Mouse (Mus musculus) limb, embryonic 14.5 days (tissue): ENCODE measurements at regions not wholly inside any gene's neighbourhood (a gene's known extent, or its start where the extent isn't known, plus 50 kb on each side); places are given as distances from the start of the nearest gene placed in this dataset.
A peak's percentile ranks its signal among the peaks of the same experiment; 100 is the strongest.

Experiments used
- ATAC-seq: fragments of 200-750 bp; cut with Nextera tagmentation; 2 replicates; pipeline ENCODE4 v1.8.0; 2017; ENCODE audit warnings: low read depth, moderate number of reproducible peaks, moderate TSS enrichment; ENCODE audit not compliant: low FRiP score
- DNase-seq: peaks from one replicate; pipeline ENCODE4 v3.0.0-alpha.2; 2015; ENCODE audit warnings: low spot score
- H3K27ac ChIP-seq: fragments of 300-500 bp; sonication (generic); replicated peaks from 2 replicates; pipeline ENCODE4 v1.5.1; 2014; ENCODE audit warnings: low read depth, mild to moderate bottlenecking, low read length, moderate library complexity, mixed read lengths
- H3K27me3 ChIP-seq: fragments of 300-500 bp; sonication (generic); 2 replicates; pipeline ENCODE4 v1.6.1; 2014; ENCODE audit warnings: low read length, mixed read lengths; ENCODE audit not compliant: control insufficient read depth, insufficient read depth
- H3K36me3 ChIP-seq: fragments of 300-500 bp; sonication (generic); 2 replicates; pipeline ENCODE4 v1.6.1; 2014; ENCODE audit warnings: mild to moderate bottlenecking, low read length, moderate library complexity, mixed read lengths; ENCODE audit not compliant: control insufficient read depth, insufficient read depth
- H3K4me1 ChIP-seq: fragments of 300-500 bp; sonication (generic); 2 replicates; pipeline ENCODE4 v1.6.1; 2014; ENCODE audit warnings: antibody characterized with exemption, low read length, mixed read lengths; ENCODE audit not compliant: control insufficient read depth, insufficient read depth
- H3K4me2 ChIP-seq: fragments of 300-500 bp; sonication (generic); replicated peaks from 2 replicates; pipeline ENCODE4 v1.6.1; 2014; ENCODE audit warnings: low read depth, mild to moderate bottlenecking, low read length, moderate library complexity; ENCODE audit not compliant: severe bottlenecking
- H3K4me3 ChIP-seq: fragments of 300-500 bp; sonication (generic); replicated peaks from 2 replicates; pipeline ENCODE4 v1.5.1; 2014; ENCODE audit warnings: low read length
- H3K9ac ChIP-seq: fragments of 300-500 bp; sonication (generic); 2 replicates; pipeline ENCODE4 v1.6.1; 2014; ENCODE audit warnings: mild to moderate bottlenecking, low read depth, low read length, moderate library complexity; ENCODE audit not compliant: severe bottlenecking
- H3K9me3 ChIP-seq: fragments of 300-500 bp; sonication (generic); 2 replicates; pipeline ENCODE4 v1.6.1; 2016; ENCODE audit warnings: low read length; ENCODE audit not compliant: control insufficient read depth
- POLR2A ChIP-seq: fragments of 200-500 bp; IDR thresholded peaks from 2 replicates; pipeline ENCODE4 v1.8.0; 2012; ENCODE audit warnings: inconsistent platforms, mild to moderate bottlenecking, moderate library complexity, borderline replicate concordance; ENCODE audit not compliant: insufficient read depth, insufficient read length; ENCODE audit errors: extremely low read depth
- WGBS: fragments of 180-500 bp; shearing (Covaris S2); extraction: QIAGEN DNeasy Blood & Tissue Kit; methylation state at CpG from one replicate; pipeline ENCODE4 v1.1.7; 2014; 5-methylcytosine and 5-hydroxymethylcytosine counted together

DNA sequence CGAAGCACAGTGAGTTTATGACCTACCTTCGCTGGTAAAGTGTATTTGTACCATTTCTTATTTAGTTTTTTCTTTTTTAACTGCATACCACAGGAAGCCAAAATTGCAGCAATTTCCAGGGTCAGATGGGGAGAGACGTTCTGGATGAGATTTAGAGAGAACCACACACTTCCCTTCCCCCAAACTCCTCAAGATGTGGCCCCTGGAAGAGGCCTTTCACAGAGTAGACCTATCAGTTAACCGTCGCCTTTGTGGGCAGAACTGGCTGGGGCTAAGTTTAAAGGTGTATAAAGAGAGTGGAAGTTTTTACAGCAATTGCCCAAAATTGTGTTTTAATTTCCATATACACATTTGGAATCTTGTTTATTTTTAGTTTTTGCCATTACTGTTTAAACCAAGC, 295.7 kb upstream of the Mef2c start:
- TF ChIP-seq POLR2A, result no peak
- no peak for DNase-seq
- ATAC-seq, result no peak
- H3K27me3 ChIP-seq, result no peaks in the 10 kb centered on the region
- H3K9me3 ChIP-seq, result no peaks in the 10 kb centered on the region
- H3K4me2 ChIP-seq, result no peak overlapping the region
- 0 out of 2 replicates have a peak, but pooled peaks cover 3% of the 10 kb centered on the region for H3K4me1 ChIP-seq
- H3K9ac ChIP-seq, result no peak overlapping the region
- no peaks in the 10 kb centered on the region for H3K36me3 ChIP-seq
- WGBS, result 58% methylated on average over 5 of the region's 5 CpGs
- no peak overlapping the region for H3K27ac ChIP-seq
- H3K4me3 ChIP-seq, result no peak overlapping the region

DNA sequence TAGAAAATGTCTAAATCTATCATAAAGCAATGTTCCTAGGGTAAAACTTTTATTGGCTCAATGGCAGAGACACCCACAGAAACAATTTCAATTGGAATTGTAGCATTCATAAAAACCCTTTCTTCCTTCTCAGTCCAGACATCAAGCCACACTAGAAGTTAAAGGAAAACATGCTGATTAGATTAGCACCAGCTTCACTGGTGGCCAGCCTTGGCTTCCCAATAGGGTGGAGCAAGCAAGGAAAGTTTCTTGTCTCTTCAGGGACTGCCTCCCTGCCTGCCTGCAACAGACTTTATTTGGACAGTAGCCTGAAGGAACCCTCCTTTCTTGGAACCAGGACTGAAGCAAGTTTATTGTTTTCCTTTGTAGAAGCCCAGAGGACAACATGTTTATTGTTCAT, 289.0 kb upstream of the Mef2c start:
- Histone ChIP-seq H3K4me2 (no peak overlapping the region), H3K4me1 (no peaks in the 10 kb centered on the region), H3K9me3 (no peaks in the 10 kb centered on the region), H3K36me3 (no peaks in the 10 kb centered on the region), H3K27me3 (no peaks in the 10 kb centered on the region), H3K27ac (no peak overlapping the region), H3K4me3 (no peak overlapping the region), H3K9ac (no peak overlapping the region)
- DNase-seq (peak; percentile 27), ATAC-seq (no peak)
- TF ChIP-seq POLR2A, result no peak

DNA sequence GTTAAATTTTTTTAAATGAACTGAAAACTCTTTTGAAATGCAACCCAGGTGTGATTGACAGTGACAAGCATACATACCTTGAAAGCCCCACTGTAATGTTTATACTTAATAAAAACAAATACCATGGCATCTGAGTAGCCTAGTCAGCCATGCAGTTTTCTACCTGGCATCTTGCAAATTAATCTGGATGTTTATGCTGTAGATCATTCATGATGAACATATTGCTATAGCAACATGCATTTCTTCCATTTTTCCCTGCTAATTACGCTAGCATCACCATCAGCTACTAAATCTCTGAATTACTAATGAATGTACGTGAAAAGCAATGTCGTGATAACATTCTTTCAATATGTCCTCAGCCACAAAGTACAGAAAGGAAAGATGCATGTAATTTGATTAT, 287.4 kb upstream of the Mef2c start:
- H3K9me3 ChIP-seq, result no peaks in the 10 kb centered on the region
- H3K36me3 ChIP-seq, result no peaks in the 10 kb centered on the region
- H3K4me3 ChIP-seq, result no peak overlapping the region
- H3K4me1 ChIP-seq, result no peaks in the 10 kb centered on the region
- WGBS, result 87% methylated on average over 3 of the region's 3 CpGs
- ATAC-seq (no peak), DNase-seq (no peak)
- no peak overlapping the region for H3K9ac ChIP-seq
- no peak for TF ChIP-seq POLR2A
- no peak overlapping the region for H3K4me2 ChIP-seq
- no peak overlapping the region for H3K27ac ChIP-seq
- no peaks in the 10 kb centered on the region for H3K27me3 ChIP-seq

DNA sequence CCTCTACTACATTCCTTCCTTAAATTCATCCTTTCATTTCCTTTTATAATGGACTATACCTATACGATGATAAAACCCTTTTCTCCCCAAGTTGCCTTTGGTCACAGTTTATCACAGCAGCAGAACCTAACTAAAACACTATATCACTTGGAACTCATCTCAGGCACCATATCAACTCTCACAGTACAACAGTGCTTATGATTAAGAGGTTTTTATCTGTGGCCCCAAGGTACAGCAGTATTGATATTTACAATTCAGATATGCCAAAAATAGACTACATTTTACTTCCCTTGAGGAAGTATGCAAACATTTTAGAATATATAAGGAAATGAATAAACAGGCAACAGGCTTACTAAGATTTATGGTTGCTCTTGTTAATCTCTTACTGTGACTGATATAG, 251.4 kb upstream of the Mef2c start:
- ATAC-seq, result no peak
- H3K36me3 ChIP-seq, result no peaks in the 10 kb centered on the region
- 96% methylated on average over 1 of the region's 1 CpGs for WGBS
- H3K27me3 ChIP-seq, result no peaks in the 10 kb centered on the region
- H3K9ac ChIP-seq, result no peak overlapping the region
- TF ChIP-seq POLR2A, result no peak
- no peaks in the 10 kb centered on the region for H3K4me1 ChIP-seq
- no peak overlapping the region for H3K4me2 ChIP-seq
- no peak overlapping the region for H3K4me3 ChIP-seq
- no peak overlapping the region for H3K27ac ChIP-seq
- no peaks in the 10 kb centered on the region for H3K9me3 ChIP-seq
- DNase-seq, result no peak

DNA sequence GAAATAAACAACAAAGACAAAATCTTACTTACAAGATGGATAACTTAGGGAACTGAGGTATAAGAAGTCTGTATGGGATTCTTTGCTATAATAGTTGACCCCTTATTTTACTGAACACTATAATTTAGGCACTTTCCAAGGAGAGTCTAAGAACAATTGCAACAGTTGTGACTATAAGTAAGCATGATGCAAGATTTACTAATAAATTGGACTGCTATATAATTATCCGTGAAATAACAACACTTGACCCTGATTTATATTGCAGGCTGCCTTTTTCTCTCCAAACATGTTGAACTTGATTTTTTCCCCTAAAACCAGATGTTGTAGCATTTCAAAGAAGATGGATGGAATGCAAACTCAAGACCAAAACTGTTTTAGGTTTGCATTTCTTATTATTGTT, 237.2 kb upstream of the Mef2c start:
- Histone ChIP-seq H3K4me2 (no peak overlapping the region), H3K27ac (no peak overlapping the region), H3K9me3 (no peaks in the 10 kb centered on the region), H3K4me1 (no peaks in the 10 kb centered on the region), H3K27me3 (no peaks in the 10 kb centered on the region), H3K36me3 (no peaks in the 10 kb centered on the region), H3K9ac (no peak overlapping the region), H3K4me3 (no peak overlapping the region)
- DNase-seq, result no peak
- 38% methylated on average over 1 of the region's 1 CpGs for WGBS
- no peak for TF ChIP-seq POLR2A
- no peak for ATAC-seq

DNA sequence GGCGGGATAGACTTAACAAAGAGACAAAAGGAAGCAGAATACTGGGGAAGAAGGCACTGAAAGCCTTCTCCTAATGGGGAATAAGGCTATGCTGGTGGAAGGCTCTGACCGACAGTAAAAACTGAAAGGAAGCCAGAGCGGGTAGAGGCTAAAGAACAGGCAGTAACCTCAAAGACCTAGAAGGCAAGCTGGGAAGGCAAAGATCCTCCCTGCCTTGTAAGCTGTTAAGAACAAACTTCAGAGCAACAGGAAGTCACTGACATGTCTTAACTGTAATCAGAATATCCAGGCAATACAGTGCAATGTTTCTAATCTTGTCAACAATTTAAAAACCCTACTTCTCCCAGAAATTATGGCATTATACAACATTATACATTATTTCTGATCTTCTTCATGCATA, 235.2 kb upstream of the Mef2c start:
- TF ChIP-seq POLR2A, result no peak
- Histone ChIP-seq H3K4me2 (no peak overlapping the region), H3K4me1 (no peaks in the 10 kb centered on the region), H3K36me3 (no peaks in the 10 kb centered on the region), H3K9me3 (no peaks in the 10 kb centered on the region), H3K4me3 (no peak overlapping the region), H3K9ac (no peak overlapping the region), H3K27ac (no peak overlapping the region), H3K27me3 (no peaks in the 10 kb centered on the region)
- WGBS, result 81% methylated on average over 3 of the region's 3 CpGs
- ATAC-seq (no peak), DNase-seq (no peak)
